Mouse (Mus musculus) CD4-positive, CD25-positive, alpha-beta regulatory T cell, adult 4 months (primary cell): ENCODE data around the gene Lrrc17. TPM values are rescaled to one million over a fixed set of nuclear protein-coding genes. Genes with fewer than 3 reads are reported as not detected.
"Not testable (repeated sequence)": the region's sequence is repeated elsewhere in the genome, so short reads cannot be mapped to it uniquely, and the experiment has no call there.

ENCODE experiments used
- ATAC-seq: one replicate; pipeline ENCODE4 v1.8.0; 2017
- polyA plus RNA-seq, 2 experiments: library from polyadenylated mRNA; unstranded; fragments of 100-300 nt; shearing (Covaris generic); gene quantifications; one replicate each; pipeline ENCODE4 v1.2.1; 2017

The Lrrc17 gene
- polyA plus RNA-seq, 2 experiments from 2014 or later = not detected

DNA sequence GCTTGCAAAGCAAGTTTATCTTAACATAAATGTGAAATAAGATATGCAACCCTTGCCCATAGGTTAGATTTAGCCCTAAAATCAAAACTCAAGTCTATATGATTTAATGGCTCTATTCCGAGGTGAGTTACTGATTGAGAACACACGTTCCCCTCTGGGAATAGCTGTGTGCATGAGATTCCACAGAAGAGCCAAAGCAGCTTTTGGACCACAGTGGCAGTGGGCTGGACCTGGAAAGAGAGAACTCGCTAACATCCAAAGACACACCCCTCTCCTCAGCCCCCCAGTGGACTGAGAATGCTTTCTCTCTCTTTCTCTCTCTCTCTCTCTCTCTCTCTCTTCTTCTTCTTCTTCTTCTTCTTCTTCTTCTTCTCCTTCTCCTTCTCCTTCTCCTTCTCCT lies 1.5 kb downstream of the Lrrc17 start:
- ATAC-seq = no peak

DNA sequence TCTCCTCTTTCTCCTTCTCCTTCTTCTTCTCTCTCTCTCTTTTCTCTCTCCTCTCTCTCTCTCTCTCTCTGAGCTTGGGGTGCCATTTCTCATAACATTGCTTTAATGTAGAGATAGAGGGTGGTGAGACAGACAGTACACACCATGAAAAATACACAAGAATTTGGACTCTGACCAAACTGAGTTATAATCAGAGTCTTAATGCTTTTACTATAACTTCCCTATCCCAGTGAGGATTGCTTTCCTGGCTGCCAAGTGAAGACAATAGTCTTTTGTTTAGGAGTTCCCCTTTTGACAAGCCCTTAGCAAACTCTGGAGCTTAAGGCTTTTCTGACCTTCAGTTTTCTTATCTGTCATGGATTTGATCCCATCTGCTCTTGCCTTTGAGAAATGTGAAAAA lies 1.9 kb downstream of the Lrrc17 start:
- ATAC-seq = no peak

DNA sequence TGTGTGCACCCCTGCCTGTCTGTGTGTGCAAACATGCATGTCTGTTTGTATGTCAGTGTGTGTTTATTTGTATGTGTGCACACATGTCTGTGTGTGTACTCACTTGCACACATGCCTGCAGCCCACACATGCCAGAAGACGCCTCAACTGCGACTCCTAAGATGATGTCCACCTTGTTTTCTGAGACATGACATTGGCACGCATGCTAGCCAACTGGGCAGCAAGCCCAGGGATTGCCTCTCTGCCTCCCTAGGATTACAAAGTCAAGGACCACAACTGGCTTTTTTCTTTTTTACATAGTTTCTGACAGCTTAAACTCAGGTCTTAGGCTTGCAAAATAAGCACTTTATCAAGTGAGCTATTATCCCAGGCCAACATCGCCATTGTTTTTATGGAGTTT lies 2.4 kb downstream of the Lrrc17 start:
- no peak for ATAC-seq

DNA sequence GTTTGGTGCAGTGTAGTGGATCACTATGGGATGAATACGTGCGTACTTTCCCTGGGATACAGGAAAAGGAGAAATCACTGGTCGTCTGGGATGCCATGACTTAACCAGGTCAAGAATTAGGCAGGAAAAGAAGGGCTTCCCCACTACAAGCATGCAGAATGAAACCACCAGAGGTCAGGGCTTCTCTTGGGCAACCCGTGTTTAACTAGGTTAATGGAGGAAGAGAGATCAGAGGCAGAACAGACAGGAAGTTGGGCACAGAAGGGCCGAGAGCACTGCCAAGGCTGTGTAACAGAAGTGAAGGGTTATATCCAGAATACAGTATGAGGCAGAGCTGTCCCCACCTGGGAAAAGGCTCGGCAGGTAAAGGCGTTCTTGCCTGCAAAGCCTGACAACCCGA lies 3.6 kb downstream of the Lrrc17 start:
- no peak for ATAC-seq

DNA sequence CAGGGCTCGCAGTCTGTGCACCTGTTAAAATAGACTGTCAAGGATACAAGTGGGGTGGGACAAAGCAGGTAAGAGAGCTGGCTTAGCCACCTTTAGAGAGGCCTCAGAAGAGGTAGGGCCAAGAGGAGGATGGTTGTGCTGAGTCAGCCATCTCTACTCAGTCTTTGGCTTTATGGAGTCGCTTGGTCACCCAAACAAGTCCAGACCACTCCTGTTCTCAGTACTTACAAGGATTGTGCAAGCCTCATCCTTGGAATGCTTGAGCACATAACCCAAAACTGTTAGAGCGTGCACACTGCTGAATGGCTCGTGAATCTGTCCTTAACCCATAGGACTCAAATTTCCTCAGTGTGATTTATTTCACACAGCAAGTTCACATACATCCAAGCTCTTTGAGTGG lies 10.3 kb downstream of the Lrrc17 start:
- ATAC-seq = no peak

DNA sequence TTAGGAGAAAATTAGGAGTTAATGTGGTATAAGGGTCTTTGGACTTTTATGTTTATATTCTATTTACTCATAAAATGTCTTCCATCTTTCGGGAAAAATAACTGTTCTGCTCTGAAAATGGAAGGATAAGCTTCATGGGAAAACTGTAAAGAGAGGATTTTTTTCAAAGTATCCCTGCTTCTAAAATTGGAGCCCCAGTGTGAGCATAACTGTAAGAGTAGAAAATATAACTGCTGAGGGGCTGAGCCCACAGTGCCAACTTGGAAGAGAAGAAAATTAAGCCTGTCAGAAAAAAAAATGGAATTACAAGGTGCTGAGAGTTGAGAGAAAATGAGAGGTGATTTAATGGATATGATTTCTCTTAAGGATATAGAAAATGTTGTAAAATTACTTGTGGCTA lies 11.4 kb downstream of the Lrrc17 start:
- no peak for ATAC-seq

DNA sequence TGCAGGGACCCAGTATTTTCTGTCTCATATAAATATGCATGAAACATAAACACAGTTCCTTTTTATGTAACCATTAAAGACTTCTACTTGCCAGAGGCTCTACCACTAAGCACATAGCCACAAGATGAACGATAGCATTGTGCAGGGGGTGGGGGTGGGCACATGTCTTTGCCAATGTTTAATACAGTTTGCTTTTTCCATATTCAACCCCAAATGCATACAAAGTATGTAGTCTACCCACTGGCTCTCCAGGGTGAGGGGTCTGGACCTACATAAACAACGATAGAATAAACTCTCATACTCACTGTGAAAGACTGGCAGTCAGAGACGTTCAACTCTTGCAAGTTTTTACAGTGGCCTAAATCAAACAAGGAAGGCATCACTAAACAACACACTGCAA lies 13.1 kb downstream of the Lrrc17 start:
- ATAC-seq = no peak

DNA sequence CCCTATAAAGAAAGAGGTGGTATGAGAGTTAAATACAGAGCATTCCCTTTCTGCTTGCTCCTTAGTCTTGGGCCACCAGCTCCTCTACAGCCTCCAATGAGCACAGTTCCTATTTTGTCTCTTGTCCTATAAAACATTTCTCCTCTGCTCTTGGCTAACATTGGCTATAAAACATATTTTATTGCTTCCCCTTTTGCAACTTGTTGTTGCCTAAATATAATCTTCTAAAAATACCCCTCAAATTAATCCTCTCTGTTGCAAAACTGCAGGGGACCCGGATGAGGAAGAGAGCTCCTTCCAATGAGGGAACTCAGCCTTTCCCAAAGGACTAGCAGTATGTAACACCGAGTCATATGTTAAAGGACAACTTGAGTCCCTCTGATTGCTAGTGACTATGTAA lies 20.6 kb downstream of the Lrrc17 start:
- no peak for ATAC-seq

DNA sequence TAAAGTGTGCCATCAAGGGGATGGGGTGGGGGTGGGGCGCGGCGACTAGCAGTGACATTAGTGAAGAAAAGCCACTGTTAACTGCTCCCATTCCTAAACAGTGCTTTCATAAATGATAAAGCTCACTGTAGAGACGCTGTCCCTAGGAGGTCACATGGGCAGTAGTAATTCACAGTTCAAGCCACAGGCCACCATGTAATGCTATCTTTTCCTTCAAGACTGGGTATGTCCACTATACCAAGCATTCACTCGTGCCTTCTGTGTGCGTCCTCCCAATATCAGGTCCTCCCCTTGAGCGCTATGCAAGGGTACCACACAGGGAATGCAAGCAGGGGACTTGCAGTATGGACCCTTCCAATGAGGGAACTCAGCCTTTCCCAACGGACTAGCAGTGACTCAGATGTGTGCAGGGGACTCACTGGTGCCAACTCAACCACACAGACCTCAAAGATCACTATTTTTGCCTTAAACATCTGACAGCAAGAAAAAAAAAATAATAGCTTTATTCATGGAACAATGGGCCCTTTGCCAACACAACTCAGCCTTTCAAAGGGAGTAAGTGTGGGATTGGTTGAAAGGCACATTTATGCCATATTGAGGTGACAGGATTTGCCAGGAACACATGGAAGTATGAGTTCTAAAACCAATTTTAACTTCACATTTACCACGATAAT lies 22.2 kb downstream of the Lrrc17 start:
- no peak for ATAC-seq

DNA sequence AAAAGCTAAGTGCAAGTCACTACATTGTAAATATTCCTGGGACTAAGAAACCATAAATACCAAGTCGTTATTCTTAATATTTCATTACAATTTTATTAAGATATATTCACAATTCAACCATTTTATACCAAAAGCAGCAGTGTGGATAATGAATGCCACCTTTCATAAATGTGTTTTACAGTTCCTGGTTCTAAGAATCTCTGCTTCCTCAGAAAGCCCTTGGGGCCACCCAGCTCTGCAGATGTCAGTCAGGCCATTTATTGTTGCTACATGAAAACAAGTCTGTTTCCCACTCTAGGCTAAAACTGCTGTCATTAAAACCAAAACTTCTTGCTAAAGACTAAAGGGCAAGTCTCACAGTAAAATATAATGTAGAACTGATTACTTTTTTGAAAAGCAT lies 24.4 kb downstream of the Lrrc17 start:
- ATAC-seq = no peak

DNA sequence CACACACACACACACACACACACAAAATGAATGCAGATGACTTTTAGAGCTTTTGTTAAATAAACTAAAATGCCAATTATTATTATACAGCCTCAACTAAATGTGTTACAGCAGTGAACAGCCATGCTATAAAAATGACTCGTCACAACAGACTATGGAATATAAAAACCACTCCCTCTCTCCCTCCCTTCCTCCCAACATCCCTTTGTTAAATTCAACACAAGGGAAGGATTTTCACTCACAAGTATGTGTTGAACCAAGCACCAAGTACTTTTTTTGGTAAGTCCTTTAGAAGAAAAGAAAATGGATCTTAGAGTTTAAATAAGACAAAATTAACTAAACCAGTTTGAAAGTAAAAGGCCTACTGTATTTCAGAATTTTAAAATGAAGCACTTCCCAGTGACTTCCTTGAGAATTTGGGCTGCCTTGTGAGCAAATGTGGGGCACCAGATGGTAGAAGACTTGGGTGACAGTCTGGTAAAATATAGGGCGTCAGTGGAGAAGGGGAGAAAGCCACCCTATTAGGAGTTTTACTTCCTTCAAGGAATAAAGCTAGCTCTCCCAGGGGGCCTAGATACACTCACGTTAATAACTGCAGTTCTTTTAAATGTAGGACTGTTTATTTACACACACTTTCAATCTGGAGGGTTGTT lies 29.5 kb downstream of the Lrrc17 start:
- no peak for ATAC-seq

DNA sequence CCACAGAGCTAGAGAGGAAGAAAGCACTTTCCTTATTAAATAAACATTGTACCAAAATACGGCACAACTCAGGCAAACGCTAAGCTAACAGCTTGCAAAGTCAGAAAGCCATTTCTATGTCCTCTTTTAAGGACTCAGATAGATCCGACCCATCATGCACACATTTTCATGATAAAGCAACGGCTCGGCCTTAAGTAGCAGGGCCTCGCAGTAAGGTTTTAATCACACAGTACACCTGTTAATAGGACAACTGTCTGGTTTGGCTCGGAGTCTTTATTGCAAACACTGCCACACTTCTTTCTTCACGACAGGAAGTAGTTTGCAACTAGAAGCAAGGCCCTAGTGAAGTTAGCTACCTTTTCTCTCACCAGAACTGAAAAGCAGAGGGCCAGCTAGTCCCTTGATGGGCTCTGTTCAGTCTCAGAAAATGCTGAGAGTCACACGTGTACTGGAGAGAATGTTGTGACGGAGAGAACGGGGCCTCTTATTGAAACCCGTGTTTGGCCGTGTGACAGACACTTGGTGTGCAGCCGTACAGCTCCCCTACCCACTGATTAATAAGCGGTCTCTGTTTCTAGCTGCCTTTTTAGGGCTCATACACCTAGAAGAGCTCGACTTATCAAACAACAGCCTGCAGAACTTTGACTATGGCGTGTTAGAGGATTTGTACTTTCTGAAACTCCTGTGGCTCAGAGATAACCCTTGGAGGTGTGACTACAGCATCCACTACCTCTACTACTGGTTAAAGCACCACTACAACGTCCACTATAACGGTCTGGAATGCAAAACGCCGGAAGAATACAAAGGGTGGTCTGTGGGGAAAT lies 31.2 kb downstream of the Lrrc17 start:
- no peak for ATAC-seq

DNA sequence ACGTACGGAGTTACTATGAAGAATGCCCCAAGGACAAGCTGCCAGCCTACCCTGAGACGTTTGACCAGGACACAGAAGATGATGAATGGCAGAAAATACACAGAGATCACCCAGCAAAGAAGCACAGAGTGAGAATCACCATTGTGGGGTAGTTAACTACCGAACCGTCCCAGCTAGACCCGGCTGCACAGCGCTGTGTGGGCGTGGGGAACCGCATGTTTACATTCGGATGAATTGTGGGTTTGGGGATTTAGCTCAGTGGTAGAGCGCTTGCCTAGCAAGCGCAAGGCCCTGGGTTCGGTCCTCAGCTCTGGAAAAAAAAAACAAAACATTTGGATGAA lies 31.8 kb downstream of the Lrrc17 start:
- ATAC-seq = no peak

DNA sequence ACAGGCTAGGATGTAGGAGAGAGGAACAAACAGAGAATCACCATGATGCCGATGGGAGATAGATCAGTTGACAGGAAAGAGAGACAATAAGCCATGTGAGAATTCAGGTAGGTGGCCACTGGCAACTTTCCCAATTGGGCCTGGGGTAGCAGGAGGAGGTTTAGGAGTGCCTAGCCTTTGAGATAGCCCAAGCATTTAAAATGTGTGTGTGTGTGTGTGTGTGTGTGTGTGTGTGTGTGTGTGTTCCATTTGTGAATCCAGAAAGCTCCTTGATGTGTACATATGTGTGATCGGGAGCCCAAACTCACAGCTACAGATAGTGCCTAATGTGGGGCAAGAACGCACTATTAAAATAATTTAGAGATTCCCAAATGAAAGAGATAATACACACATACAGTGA lies 34.8 kb downstream of the Lrrc17 start:
- ATAC-seq = no peak

DNA sequence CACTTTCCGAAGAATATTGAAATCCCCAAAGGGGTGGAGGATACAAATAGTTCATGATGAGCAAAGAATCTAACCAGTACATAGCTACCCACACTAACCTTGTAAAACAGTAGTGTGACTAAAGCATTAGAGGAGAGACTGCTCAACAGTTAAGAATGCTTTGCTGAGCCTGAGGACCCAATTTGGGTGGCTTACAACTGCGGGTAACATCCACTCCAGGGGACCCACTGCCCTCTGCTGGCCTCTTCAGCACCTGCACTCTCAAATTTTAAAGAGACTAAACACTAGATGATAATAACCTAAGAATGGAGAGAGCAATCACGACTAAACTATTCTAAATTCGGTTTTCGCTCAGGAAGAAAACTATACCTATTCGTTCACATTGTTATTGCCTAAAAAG lies 43.4 kb downstream of the Lrrc17 start:
- ATAC-seq = no peak

DNA sequence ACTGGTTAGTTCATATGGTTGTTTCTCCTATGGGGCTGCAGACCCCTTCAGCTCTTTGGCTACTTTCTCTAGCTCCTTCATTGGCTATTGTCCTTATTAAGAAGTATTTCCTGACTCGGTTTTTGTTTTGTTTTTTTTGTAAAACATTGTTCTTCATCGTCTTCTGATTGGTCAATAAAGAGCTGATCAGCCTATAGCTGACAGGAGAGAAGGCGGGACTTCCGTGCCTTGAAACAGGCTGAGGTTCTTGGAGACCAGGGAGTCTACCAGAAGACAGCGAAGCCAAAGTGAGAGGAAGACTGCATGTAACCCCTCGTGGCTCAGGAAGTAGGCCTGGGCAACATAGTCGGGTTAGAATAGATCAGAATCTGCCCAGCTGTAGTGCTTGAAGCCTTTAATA lies 44.3 kb downstream of the Lrrc17 start:
- ATAC-seq = no peak

DNA sequence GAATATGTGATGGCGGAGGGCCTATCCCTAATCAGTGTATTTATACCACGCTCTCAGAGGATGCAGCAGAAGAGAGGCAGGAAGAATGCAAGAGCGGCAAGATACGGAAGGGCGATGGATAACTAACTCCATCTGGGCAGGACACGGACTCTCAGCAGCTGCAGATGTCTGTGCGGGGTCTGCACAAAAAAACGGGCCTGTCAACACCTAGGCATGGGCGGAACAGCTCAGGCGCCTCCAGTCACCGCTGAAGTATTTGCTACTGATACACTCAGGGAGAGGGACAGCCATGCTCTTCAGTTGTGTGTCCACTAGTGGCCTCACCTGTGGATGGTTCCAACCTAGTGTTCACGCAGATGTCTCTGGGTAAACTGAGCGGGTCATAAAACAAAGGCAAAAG lies 44.9 kb downstream of the Lrrc17 start:
- ATAC-seq = no peak

DNA sequence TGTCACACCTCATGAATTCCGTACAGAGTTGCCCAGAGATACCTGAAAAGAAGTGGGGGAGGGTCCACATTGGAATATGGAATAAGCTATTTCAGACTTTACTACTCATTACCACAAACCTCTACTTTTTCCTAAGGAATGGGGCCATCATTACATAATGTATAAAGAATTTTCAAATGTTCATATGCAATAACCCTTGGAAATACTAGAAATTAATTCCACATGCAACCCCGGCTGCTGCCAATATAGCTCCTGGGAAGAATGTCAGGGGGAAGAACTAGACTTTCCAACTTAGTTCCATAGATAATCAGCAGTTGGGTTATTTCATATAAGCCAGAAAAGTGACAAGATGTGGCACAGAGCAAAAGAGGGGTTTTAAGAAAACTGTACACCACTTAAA lies 48.7 kb downstream of the Lrrc17 start:
- no peak for ATAC-seq

DNA sequence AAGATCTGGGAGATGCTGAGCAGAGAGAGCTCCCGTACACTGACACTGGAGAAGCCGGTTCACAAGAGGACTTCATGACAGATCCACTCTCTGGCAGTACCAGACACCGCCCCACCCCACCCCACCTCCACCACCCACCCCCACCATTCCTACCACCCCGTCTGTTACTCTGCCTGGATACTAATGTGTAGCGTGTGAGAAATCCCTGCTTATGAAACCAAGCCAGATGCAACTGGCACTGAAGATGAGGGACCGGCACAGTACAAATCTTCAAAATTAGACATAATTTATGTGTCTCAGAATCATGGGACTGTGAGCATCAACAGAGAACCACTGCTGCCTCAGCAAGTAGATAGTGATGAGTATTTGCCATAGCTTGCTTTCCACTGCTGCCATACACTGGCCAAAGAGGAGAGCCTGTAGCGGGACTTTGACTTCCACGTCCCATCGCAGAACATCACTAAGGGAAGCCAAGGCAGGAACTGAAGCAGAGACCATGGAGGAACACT lies 49.9 kb downstream of the Lrrc17 start:
- no peak for ATAC-seq

DNA sequence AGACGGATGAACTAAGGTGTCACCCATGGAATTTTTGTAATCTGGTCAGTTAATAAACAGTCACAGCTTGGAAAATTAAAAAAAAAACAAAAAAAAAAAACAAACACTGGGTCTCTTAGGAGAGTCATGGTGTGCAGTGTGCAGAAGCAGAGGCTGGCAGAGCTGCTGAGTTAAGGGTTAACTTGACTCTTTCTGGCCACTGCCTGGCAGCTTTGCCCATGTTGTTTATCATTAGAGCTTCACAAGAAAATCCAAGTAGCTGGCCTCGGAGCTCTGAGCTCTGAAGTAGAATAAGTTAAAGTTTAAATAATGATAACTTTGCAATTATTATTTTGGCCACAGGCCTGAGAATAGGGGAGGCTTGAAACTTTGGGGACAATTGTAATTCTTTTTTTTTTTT lies 56.2 kb downstream of the Lrrc17 start:
- ATAC-seq = not testable (repeated sequence)

DNA sequence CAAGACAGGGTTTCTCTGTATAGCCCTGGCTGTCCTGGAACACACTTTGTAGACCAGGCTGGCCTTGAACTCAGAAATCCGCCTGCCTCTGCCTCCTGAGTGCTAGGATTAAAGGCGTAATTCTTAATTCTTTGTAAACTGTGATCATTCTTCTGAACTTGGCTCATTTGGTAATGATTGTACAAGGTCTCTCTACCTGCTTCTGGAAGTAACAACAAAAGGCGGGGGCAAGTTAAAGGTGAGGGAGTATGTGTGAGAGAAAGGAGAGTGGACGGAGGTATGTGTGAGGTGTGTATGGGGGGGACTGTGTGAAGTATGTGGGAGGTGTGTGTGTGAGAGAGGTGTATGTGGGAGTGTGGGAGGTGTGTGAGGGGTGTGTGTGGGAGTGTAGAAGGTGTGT lies 56.6 kb downstream of the Lrrc17 start:
- no peak for ATAC-seq

DNA sequence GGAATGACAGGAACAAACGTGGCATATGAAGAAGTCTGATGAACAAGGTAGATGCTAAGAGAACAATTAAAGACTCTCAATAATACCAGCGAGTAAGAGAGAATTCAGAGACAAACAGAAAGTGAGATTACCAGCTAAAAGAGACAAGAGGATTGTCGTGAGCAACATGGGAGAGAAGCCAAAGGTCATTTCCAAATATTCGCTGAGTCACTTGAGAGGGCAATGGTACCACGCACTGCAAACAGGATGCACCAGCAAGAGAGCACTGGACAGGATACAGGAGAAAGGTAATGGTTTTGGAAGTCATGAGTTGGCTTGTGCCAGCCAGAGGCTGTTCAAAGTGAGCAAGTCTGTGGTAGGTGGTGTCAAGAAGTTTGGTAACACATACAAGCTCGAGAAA lies 62.6 kb downstream of the Lrrc17 start:
- no peak for ATAC-seq

DNA sequence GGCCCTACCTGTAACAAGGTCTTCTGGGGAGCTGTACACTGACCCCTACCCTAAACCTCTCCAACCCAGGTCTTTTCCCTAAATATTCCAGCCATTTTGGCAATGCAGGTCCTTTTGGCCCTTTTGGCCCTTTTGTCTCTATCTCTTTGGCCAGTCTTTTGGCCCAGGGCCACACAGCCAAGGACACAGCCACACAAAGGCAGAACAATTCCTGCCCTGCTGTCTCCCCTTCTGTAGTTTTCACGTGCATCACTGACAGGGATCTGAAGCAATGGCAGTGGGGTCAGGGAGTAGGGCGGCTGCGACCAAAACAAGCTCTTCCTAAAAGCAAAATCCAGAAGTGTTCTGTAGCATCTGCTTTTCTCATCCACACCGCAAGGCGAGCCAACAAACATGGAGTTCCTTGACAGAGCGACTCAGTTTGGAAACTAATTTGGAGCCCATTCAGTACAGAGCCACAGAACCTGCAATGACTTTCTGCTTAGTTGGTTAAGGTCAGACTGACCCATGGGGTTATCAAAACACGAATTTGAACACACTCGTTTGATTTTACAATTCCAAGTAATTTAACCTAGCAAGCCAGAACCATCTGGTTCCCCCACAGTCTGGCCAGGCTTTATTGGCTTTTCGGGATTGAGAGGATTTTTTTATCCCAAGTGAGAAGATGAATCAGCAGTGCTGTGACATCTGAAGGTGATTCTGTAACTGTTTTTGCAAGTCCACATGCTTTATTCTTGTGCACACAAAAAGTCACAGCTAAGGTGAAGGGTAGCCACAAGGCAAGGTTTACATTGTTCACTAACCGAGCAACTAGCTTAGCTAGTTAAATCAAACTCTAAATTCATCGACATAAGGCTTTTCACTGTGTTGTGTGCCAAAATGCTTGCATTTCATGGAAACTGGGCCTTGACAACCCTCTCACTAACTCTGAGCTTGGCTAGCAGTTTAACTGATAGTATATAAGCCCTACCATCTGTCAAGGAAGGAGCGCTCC lies 65.2 kb downstream of the Lrrc17 start:
- ATAC-seq = no peak
